Mouse (Mus musculus): ENCODE measurements at regions not wholly inside any gene's neighbourhood (a gene's known extent, or its start where the extent isn't known, plus 50 kb on each side); places are given as distances from the start of the nearest gene placed in this dataset.

DNA sequence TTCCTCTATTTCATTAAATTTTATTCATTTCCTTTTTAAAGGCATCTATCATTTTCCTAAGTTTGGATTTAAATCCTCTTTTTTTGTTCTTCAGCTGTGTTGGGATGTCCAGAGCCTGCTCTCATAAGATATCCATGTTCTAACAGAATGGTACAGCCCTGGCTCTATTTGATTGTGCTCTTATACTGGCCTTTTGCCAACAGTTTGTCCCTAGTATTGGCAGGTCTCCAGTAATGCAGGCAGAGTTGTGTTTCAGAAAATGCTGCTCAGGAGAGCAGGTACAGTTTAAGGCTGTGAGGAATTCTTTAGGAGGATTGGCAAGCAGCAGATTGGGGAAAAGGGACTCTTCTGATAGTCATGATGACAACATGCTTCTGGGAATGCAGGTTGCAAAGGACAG lies 797.1 kb upstream of the Slit2 start:
- no peak for DNase-seq (ENCODE audit: extremely low spot score, low spot score)

DNA sequence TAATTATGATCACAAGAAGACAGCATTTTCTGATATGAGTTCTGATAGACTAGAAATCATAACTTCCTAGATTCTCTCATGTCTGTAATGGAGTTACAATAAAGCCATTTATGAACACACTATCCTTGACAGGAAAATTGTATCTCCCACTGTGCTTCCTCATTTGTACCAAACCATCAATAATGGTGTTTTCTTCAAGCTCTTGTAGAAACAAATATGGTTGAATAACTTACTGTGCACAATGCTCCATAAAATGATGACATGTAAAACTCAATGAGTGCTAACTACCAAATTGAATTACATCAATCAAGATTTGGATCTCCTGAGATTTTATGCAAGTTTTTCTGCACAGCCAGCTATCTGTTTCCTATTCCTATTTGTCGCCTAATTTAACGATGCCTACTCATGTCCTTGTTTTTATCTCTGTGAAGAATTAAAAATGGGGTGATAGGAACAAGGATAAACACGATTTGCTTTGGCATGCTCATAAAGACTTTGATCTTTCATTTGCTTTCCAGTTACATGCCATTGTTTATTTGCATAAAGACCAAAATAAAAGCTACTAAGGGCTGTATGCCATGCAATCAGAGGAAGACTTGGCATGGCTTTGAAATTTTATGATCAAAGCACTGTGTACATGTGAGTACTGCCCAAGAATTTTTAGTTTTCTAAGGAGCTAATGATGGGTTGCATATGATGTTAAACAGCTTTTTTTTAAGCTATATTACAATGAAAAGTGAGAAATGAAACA lies 780.6 kb upstream of the Slit2 start:
- no peak for DNase-seq (ENCODE audit: extremely low spot score, low spot score)

DNA sequence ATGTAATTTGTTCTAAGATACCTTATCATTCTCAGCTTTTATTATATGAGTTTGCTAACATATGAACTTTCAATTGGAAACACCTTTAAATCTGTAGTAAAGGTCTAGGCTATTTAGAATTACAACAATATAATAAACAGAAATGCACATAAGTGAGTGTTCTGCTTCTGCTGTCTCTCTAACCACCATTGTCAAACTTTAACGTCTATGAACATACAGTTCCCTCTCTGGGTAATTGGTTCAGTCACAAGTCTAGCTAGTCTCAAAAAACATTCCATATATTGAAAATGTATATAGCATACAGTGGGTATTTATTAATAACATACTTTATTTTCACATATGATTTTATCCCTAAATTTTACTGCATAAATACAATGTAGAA lies 780.0 kb upstream of the Slit2 start:
- DNase-seq (ENCODE audit: extremely low spot score, low spot score) = no peak

DNA sequence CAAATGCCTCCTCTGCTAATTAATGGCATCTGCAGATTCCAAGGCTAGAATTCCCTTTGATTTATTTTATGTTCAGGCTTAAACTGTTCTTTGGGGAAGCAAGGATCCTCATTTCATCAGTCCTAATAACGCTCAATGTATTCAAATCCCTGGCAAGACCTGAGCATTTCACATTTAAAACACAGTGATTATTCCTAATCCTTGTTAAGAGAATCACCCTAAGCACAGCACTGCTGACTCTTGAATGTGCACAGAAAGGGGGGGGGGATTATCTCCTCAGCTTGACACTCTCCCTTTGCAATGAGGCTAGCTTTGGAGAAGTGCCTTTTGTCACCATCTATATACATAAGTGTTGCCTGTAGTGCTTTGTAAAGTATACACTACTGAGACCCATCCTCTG lies 772.4 kb upstream of the Slit2 start:
- no peak for DNase-seq (ENCODE audit: extremely low spot score, low spot score)

DNA sequence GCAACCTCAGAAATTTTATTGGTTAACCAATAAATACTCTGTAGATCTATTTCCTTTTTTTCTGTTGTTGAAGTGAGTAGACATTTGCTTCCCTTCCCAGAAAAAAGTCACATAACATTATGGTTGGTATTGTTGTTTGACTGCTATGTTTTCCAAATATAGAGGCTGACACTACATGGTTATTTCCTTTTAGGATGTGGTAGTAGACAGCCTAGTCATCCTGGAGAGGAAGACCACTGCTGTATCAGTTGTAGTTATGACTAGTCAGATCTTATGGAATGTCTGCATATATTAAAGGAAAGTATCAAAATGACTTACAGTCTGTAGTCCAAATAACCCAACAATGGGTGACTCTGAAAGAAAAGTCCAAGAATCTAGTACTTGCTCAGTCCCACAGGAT lies 767.5 kb upstream of the Slit2 start:
- DNase-seq (ENCODE audit: extremely low spot score, low spot score) = no peak

DNA sequence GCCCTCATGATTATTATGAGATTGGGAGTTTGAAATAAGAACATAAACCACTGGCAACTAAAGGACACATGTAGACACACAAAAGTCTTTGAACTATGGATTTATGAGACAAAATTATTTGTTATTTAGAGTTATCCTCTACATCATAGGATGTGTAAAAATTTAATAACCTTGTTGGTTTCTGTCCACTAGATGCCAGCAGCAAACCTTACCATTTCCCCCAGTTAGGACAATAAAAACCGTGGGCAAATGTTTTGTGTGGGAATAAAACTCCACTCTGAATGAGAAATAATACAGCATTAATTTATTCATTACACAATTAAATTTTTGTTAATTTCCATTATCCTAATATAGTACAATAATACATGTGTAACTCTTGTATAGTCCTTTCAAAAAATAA lies 757.7 kb upstream of the Slit2 start:
- DNase-seq (ENCODE audit: extremely low spot score, low spot score) = no peak

DNA sequence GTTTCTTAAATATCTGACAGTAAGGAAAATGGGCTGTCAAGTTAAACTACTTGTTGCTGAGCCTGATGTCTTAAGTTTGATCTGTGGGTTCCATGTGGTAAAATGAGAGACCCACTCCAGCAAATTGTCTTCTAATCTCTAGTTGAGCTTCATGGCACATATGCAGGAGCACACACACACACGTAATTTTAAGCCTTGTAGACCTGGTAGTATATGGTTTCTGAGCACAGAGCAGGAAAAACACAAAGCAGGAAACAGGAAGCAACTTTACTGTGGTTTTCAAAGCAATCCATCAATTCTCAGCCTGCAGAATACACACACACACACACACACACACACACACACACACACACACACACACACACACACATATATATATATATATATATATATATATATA lies 746.8 kb upstream of the Slit2 start:
- DNase-seq (ENCODE audit: extremely low spot score, low spot score) = no peak

DNA sequence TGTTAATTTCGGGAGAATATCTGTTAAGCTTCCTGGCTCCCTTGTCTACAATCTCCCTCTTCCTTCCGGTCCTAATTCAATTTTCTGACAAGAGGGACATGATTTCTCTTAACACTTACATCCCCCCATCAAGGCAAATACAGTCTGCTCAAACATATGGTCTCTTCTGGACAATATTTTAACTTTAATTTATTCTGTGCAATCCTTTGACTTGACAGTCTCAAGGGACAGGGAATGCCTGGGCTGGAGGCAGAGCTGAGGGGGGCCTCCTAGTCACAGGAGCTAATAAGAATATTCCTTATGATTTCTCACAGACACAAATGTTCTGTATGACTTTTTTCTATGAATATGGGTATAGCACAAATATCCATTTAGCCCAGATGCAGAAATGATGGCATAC lies 742.9 kb upstream of the Slit2 start:
- no peak for DNase-seq (ENCODE audit: extremely low spot score, low spot score)

DNA sequence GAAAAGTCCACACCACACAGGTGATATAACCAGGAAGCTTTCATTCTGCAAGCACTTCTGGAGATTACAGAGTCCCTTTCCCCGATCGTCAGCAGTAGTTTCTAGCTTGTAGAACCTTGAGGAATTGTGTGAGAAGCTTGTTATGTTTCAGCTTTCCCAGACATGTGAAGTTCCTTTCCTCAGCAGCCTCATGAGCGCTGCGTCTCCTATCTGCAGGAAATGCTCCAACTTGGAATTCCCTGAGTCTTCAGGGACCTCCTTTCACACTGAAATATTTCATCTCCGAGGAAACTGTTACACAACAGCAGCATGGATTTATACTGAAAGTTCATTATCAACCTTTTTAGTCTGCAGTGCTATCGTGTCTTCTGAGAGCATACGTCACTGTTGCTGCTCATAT lies 742.4 kb upstream of the Slit2 start:
- DNase-seq (ENCODE audit: extremely low spot score, low spot score) = no peak

DNA sequence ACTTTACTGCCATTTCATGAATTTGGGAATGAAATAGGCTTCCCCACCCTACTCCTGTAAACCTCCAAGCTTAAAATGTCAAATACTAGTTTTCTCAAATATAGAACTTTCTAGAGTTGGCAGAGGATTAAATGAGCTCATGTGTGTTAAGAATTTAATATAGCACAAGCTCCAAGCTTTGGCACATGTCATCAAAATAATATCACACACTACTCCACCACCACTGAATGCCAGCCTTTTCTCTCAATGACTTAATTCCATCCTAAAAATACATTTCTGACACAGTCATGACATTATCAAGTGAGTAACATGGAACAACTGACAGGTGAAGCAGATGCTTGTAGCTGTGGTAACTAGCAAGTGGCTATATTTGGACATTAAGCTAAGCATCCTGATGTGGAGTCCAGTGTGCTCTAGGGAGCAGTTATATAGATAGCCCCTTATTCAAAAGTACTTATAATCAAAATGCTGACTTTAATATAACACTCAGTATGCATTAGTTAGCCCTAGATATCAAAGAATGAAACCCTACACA lies 728.0 kb upstream of the Slit2 start:
- DNase-seq (ENCODE audit: extremely low spot score, low spot score) = no peak

DNA sequence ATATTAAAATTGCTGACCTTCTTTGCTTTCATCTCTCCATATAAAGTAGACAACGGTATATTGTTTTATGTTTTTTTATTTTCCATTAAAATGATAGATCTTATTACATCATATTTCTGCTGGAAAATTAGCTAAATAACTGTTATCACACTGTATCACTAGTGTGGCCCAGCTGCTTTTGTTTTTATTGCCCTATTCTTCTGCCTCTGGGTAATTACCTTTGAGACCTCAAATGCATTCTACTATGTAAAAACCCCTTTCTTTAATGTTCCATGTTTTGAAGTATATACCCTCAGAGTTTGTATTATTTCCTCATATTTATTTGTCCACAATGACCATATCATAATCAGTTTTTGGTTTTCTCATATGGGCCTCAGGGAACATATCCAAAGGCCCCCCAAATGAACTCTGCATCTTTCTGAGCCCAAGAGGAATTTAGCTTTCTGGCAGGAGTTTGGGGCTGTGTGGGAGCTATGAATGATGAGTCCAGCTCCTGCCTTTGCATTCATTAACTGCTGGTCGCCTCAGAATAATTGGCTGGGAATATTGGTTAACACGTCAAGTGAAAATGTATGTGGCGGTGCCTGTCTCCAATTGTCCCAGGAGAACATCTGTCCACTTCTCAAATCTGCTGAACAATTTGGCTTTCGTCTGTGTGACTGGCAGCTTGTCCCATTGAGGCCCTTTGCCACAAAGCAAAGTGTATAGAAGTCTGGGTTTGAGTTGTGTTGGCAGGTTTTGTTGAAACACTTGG lies 721.1 kb upstream of the Slit2 start:
- DNase-seq (ENCODE audit: extremely low spot score, low spot score) = no peak

DNA sequence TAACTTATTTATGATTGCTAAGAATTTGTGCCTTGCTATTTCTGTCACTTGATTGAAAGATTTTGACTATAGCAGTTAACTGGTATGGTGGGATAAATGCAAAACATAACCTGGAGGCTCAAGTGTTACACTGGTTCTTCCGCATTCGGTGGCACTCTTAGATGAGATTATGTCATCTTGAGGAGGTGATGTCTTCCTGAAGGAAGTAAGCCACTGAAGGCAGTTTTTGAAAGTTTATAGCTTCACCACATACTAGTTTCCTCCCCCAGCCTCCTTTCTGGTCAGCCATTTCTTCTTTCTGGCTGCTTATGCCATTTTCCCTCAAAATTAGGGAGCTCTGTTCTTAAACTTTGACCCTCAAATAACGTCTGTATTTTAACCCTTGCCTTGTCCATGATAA lies 710.3 kb upstream of the Slit2 start:
- DNase-seq (ENCODE audit: extremely low spot score, low spot score) = no peak

DNA sequence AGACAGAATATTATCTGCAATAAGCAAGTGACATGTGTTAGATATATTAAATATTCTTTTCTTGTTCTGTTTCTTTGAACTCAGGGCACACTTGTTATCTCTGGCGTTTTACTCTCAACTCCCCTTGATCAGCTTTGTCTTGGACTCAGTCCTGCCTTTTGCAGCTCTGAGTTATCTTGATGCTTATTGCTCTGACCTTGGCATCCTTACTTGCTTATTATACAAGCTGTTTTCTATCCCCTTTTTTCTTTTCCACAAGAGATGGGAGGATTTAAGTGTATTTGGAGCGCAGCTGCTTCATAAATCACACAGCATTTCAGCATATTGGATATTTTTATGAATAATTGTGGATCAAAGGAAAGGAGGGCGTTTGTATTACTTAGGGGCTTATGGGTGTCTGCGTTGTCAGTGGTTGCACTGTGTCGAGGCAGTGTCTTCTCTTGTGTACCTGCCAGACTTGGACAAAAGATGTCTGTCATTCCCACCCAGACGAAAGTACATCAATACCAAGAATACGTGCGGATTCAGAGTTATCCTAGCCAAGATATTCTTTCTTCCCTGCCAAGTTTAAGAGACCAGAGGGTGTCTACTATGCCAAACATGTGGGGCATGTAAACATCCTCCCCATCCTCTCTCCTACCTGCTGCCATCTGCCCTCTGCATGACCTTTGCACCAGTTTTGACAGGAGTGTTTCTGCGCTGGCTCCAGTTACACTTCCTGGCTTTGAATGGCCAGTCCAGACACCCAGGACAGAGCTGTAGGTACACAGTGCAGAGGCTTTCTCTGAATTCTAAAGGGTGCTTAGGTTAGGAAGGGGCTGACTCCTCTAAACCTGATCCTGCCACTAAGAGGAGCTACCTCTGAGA lies 709.3 kb upstream of the Slit2 start:
- DNase-seq (ENCODE audit: extremely low spot score, low spot score) = peak; percentile 41

DNA sequence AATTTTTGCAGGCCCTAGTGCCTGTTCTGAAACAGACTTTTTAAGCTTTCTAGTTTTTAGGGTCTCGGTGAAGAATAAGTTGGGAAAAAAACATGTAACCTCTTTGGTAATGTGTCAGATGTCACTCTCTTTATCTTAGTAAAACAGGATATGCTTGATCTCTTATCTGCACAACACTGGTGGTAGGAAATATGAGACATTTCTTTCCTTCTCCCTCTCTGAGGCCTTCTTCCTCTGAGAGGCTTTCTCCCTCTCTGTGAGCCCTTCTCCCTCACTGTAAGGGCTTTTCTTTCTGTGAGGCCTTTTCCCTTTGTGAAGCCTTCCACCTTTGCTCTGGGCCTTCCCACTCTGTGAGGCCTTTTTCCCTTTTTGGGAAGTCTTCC lies 708.7 kb upstream of the Slit2 start:
- DNase-seq (ENCODE audit: extremely low spot score, low spot score) = no peak

DNA sequence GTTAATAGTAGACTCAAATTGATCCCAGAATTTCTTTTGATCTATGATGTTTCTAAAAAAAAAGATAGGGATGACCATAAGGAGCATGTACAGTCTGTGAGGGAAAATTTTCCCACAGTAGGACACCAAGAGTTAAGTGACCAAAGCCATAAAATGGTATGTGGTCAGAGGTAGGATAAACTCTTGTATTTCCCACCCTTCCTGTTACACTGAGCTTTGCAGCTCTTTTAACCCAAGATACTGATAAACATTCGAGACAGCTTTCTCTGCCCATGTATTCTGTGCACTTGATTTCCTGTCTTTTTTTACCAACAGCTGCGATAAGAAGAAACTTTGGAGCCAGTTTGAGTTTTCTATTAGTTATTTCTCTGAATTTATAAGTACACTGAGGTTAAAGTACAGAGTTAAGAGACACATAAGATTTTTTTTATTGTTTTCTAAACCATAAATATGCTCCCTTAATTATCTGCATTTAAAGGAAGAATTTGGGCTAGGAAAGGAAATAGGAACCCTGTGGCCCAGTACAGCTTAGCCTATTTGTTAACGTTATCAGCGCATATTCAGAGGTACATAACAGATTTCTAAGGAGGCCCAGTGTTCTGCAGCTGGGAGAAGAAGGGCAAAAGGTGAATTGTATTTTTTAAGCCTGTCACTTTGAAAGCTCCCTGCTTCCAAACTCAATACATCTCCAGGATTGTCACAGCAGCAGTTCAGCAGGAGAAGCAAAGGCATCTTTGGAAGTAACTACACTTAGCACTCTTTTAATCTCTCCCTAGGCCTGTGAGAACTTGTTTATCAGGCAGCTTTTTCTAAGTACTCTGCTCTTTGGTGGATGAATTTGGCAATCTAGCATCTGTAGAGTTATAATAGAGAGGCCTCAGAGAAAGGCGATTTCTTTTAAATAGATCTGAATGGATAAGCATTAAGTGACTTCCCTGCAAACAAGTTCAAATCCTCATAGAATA lies 706.4 kb upstream of the Slit2 start:
- DNase-seq (ENCODE audit: extremely low spot score, low spot score) = no peak

DNA sequence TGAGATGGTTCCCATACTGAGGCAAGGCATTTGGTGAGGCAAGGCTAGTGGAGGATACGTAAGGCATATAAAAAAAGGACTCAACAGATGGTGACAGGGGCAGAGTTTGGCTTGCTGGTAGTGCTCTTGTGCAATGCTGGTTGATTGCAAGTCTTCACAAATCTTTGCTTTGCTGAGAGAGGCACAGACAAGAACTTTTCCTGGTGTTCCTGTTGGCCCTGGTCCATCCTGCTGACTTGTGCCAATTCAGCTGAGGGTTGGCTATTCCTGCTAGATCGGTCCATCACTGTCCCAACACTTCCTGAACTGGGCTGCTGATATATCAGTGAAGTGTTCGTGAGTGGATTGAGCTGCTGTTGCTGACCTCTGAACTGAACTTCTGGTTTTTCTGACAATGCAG lies 703.3 kb upstream of the Slit2 start:
- DNase-seq (ENCODE audit: extremely low spot score, low spot score) = no peak

DNA sequence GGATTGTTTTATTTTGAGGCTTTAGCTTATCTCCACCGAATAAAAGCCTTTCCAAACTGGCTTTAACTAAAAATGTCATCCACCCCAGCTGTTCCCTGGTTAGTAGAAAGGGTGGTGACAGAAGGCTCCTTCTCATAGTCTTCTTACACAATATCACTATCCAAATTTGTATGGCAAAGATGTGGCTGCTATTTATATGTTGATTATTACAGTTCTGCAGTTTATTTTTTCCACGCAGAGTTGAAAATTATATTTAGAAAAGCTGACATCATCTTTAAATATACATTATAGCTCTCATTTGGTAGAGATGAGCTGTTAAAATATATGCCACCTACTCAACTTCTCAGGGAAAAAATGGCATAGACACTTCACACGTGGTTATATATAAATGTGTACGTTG lies 683.3 kb upstream of the Slit2 start:
- DNase-seq (ENCODE audit: extremely low spot score, low spot score) = no peak

DNA sequence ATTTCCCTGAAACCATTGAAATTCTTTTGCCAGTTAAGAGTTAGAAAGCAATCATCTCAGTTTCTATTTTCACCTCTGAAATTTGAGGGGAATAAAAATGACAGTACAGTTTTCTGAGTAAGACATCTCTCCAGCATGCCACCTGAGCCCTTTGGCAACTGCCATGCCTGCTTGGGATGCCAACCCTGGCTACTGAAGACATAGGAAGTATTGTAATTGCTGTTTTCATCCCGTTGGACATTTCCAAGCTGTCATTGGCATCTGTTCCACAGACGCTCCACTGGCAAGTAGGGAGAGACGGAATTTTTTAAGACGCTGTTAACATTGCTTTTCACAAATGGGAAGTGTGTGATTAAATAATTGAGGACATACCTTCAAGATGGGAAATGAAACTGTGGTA lies 665.4 kb upstream of the Slit2 start:
- DNase-seq (ENCODE audit: extremely low spot score, low spot score) = no peak

DNA sequence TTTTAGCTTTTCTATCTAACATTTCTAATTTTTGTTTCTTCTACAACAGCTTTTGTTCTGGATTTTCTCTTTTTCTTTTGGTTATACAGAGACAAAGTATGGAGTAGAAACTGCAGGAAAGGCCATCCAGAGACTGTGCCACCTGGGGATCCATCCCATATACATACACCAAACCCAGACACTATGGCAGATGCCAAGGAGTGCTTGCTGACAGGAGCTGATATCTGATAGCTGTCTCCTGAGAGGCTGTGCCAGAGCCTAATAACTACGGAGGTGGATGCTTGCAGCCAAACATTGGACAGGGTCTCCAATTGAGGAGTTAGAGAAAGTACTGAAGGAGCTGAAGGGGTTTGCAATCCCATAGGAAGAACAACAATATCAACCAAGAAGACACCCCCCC lies 664.8 kb upstream of the Slit2 start:
- DNase-seq (ENCODE audit: extremely low spot score, low spot score) = no peak

DNA sequence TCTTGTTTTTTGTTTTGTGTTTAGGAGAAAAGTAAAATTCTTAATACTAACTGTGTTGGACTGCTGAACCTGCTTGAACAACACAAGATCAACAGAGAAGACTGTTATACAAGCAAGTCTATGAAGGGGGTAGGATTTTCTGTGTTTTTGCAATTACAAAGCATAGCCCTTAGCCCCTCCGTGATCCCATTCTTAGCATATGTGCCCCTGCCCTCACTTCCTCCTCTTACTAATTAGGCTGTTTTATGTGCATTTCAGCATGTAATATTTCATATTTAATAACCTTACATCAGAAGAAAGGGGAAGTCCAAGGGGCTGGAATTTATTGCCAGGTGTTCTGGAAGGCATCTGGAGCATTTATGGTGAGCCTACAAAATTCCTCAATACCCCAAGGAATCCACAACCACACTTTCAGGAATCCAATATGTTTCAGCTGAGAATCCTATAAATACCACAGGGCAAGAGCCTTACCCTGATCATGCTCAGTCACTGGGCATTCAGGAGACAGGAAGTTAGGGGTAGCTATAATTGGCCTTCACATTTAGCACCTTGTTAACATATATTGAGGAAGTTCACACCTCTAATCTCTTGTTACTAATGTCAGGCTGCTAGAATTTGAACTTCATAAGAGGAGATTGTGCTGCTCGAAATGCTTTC lies 660.3 kb upstream of the Slit2 start:
- no peak for DNase-seq (ENCODE audit: extremely low spot score, low spot score)

All from neural tube, embryonic 10.5 days (tissue).